Mouse (Mus musculus): ENCODE results near the gene Sh3pxd2b. TPM values are rescaled to one million over a fixed set of nuclear protein-coding genes. Genes with fewer than 3 reads are reported as not detected.

Sh3pxd2b gene
- polyA plus RNA-seq, 1 experiment from 2014 or later = 15.3 TPM

Other genes starting within 250 kb of the Sh3pxd2b start
- gene Il9r, start 147.5 kb upstream of the Sh3pxd2b start, polyA plus RNA-seq (2014; fragmentation: Nextera tagmentation; extraction: Ambion mirVana) = not detected in 2 replicates
- 59.6 and 72.2 TPM in 2 replicates for gene Snrnp25, start 142.4 kb upstream of the Sh3pxd2b start, polyA plus RNA-seq (2014; fragmentation: Nextera tagmentation; extraction: Ambion mirVana)
- gene Rhbdf1, start 125.5 kb upstream of the Sh3pxd2b start, polyA plus RNA-seq (2014; fragmentation: Nextera tagmentation; extraction: Ambion mirVana) = 28.2 and 30.3 TPM in 2 replicates
- gene Mpg, start 121.3 kb upstream of the Sh3pxd2b start, polyA plus RNA-seq (2014; fragmentation: Nextera tagmentation; extraction: Ambion mirVana) = 22.0 and 22.5 TPM in 2 replicates
- 26.1 and 34.6 TPM in 2 replicates for gene Nprl3, start 80.1 kb upstream of the Sh3pxd2b start, polyA plus RNA-seq (2014; fragmentation: Nextera tagmentation; extraction: Ambion mirVana)
- 9,744 and 12,458 TPM in 2 replicates for gene Hba-x, start 71.4 kb upstream of the Sh3pxd2b start, polyA plus RNA-seq (2014; fragmentation: Nextera tagmentation; extraction: Ambion mirVana)
- 8,943 and 11,032 TPM in 2 replicates for gene Hba-a1, start 64.3 kb upstream of the Sh3pxd2b start, polyA plus RNA-seq (2014; fragmentation: Nextera tagmentation; extraction: Ambion mirVana)
- 23.0 and 24.4 TPM in 2 replicates for gene Hbq1b, start 60.9 kb upstream of the Sh3pxd2b start, polyA plus RNA-seq (2014; fragmentation: Nextera tagmentation; extraction: Ambion mirVana)
- 18,841 and 22,217 TPM in 2 replicates for gene Hba-a2, start 51.3 kb upstream of the Sh3pxd2b start, polyA plus RNA-seq (2014; fragmentation: Nextera tagmentation; extraction: Ambion mirVana)
- 0.64 and 1.2 TPM in 2 replicates for gene Hbq1a, start 47.8 kb upstream of the Sh3pxd2b start, polyA plus RNA-seq (2014; fragmentation: Nextera tagmentation; extraction: Ambion mirVana)
- gene Ubtd2, start 107.5 kb downstream of the Sh3pxd2b start, polyA plus RNA-seq (2014; fragmentation: Nextera tagmentation; extraction: Ambion mirVana) = 34.7 and 39.1 TPM in 2 replicates
- gene Efcab9, start 184.3 kb downstream of the Sh3pxd2b start, polyA plus RNA-seq (2014; fragmentation: Nextera tagmentation; extraction: Ambion mirVana) = 0.27 and 0.59 TPM in 2 replicates
- 1.6 TPM in 2 replicates for gene Stk10, start 185.5 kb downstream of the Sh3pxd2b start, polyA plus RNA-seq (2014; fragmentation: Nextera tagmentation; extraction: Ambion mirVana)